Mouse (Mus musculus) MEL (cell line): ENCODE data around the gene Fat3. TPM values are rescaled to one million over a fixed set of nuclear protein-coding genes. Genes with fewer than 3 reads are reported as not detected.

Experiments
- DNase-seq: peaks from one replicate; pipeline ENCODE4 v3.0.0; 2011; ENCODE audit warnings: low read depth, low spot score
- H3K27ac ChIP-seq: 2 replicates; pipeline ENCODE4 v1.5.1; 2012; ENCODE audit warnings: low read depth, mild to moderate bottlenecking, control low read depth, low read length, moderate library complexity; ENCODE audit not compliant: control insufficient read depth
- H3K27me3 ChIP-seq, 2 experiments: fragments of 150-350 bp in 1 of 2; sonication (generic) in 1 of 2; 2 replicates each; pipeline ENCODE4 v1.6.1; 2012; ENCODE audit warnings: low read length in 2 of 2, mild to moderate bottlenecking in 2 of 2, improper control_type of control experiment in 1 of 2, moderate library complexity in 1 of 2; ENCODE audit not compliant: insufficient read depth in 2 of 2, control insufficient read depth in 1 of 2
- H3K36me3 ChIP-seq, 2 experiments: 2 replicates each; pipeline ENCODE4 v1.6.1; 2012 to 2014; ENCODE audit warnings: low read length in 2 of 2, improper control_type of control experiment in 1 of 2, inconsistent platforms in 1 of 2, mild to moderate bottlenecking in 1 of 2; ENCODE audit not compliant: insufficient read depth in 2 of 2, control insufficient read depth in 1 of 2
- H3K4me1 ChIP-seq, 2 experiments: fragments of 150-350 bp in 1 of 2; sonication (generic) in 1 of 2; 2 replicates each; pipeline ENCODE4 v1.6.1; 2012; ENCODE audit warnings: low read length in 2 of 2, improper control_type of control experiment in 1 of 2, mild to moderate bottlenecking in 1 of 2; ENCODE audit not compliant: insufficient read depth in 2 of 2, control insufficient read depth in 1 of 2
- H3K4me3 ChIP-seq, 2 experiments: fragments of 150-350 bp in 1 of 2; sonication (generic) in 1 of 2; 2 replicates each; pipeline ENCODE4 v1.5.1; 2012; ENCODE audit warnings: low read depth in 2 of 2, low read length in 2 of 2, mild to moderate bottlenecking in 2 of 2, moderate library complexity in 2 of 2, control low read depth in 1 of 2, improper control_type of control experiment in 1 of 2; ENCODE audit not compliant: control insufficient read depth in 1 of 2, insufficient read depth in 1 of 2
- H3K79me2 ChIP-seq: 2 replicates; pipeline ENCODE4 v1.6.1; 2012; ENCODE audit warnings: mild to moderate bottlenecking, low read length, moderate library complexity; ENCODE audit not compliant: control insufficient read depth, poor library complexity, insufficient read depth
- H3K9ac ChIP-seq: 2 replicates; pipeline ENCODE4 v1.6.1; 2012; ENCODE audit warnings: low read depth, mild to moderate bottlenecking, control low read depth, low read length, moderate library complexity; ENCODE audit not compliant: control insufficient read depth, poor library complexity, severe bottlenecking
- H3K9me3 ChIP-seq: fragments of 150-350 bp; sonication (generic); replicated peaks from 2 replicates; pipeline ENCODE4 v1.6.1; 2012; ENCODE audit warnings: mild to moderate bottlenecking, low read length, improper control_type of control experiment, moderate library complexity; ENCODE audit not compliant: insufficient read depth
- EP300 ChIP-seq, 2 experiments: IDR thresholded peaks; 2 replicates each; pipeline ENCODE4 v1.6.1; 2011; ENCODE audit warnings: improper control_type of control experiment in 2 of 2, low read length in 2 of 2, low read depth in 1 of 2, mild to moderate bottlenecking in 1 of 2
- GABPA ChIP-seq: IDR thresholded peaks from 2 replicates; pipeline ENCODE4 v1.6.1; 2012; ENCODE audit warnings: low read depth, mild to moderate bottlenecking, inconsistent platforms, low read length, improper control_type of control experiment, moderate library complexity
- JUND ChIP-seq: IDR thresholded peaks from 2 replicates; pipeline ENCODE4 v1.6.1; 2011; ENCODE audit warnings: low read depth, mild to moderate bottlenecking, improper control_type of control experiment, low read length
- KAT2A ChIP-seq: conservative IDR thresholded peaks from 2 replicates; pipeline ENCODE4 v1.6.1; 2012; ENCODE audit warnings: low read depth, low read length, improper control_type of control experiment, inconsistent platforms
- MYC ChIP-seq: IDR thresholded peaks from 2 replicates; pipeline ENCODE4 v1.6.1; 2011; ENCODE audit warnings: low read depth, mild to moderate bottlenecking, low read length, improper control_type of control experiment, moderate library complexity
- NRF1 ChIP-seq: IDR thresholded peaks from 2 replicates; pipeline ENCODE4 v1.6.1; 2014; ENCODE audit warnings: low read depth, mild to moderate bottlenecking, inconsistent platforms, low read length, improper control_type of control experiment, moderate library complexity; ENCODE audit not compliant: poor library complexity, insufficient read depth, severe bottlenecking
- RAD21 ChIP-seq: IDR thresholded peaks from 2 replicates; pipeline ENCODE4 v1.6.1; 2011; ENCODE audit warnings: mild to moderate bottlenecking, low read depth, low read length, improper control_type of control experiment
- RCOR1 ChIP-seq: IDR thresholded peaks from 2 replicates; pipeline ENCODE4 v1.6.1; 2012; ENCODE audit warnings: low read depth, mild to moderate bottlenecking, inconsistent platforms, low read length, improper control_type of control experiment
- TCF12 ChIP-seq: IDR thresholded peaks from 2 replicates; pipeline ENCODE4 v1.6.1; 2014; ENCODE audit warnings: low read depth, mild to moderate bottlenecking, inconsistent platforms, low read length, improper control_type of control experiment, moderate library complexity
- UBTF ChIP-seq: IDR thresholded peaks from 2 replicates; pipeline ENCODE4 v1.6.1; 2012; ENCODE audit warnings: low read depth, mild to moderate bottlenecking, inconsistent platforms, low read length, improper control_type of control experiment, moderate library complexity, borderline replicate concordance; ENCODE audit not compliant: insufficient read depth
- ZKSCAN1 ChIP-seq: IDR thresholded peaks from 2 replicates; pipeline ENCODE4 v1.6.1; 2012; ENCODE audit warnings: low read depth, mild to moderate bottlenecking, inconsistent platforms, low read length, improper control_type of control experiment, moderate library complexity
- ZNF384 ChIP-seq: IDR thresholded peaks from 2 replicates; pipeline ENCODE4 v1.6.1; 2012; ENCODE audit warnings: low read depth, mild to moderate bottlenecking, inconsistent platforms, low read length, improper control_type of control experiment
- polyA plus RNA-seq, 2 experiments: library from polyadenylated mRNA; stranded (reverse) in 1 of 2; unstranded in 1 of 2; fragments of >175 nt in 1 of 2; fragments of >200 nt in 1 of 2; gene quantifications; 2 replicates each; pipeline versions ENCODE4 v1.2.1 to v1.2.4; 2012; ENCODE audit warnings: low replicate concordance in 2 of 2, low read depth in 1 of 2; ENCODE audit not compliant: insufficient read length in 2 of 2, insufficient read depth in 1 of 2, missing spikeins in 1 of 2
- total RNA-seq: library from RNA; depleted of rRNA; stranded (reverse); fragments of 300-350 nt; gene quantifications from 2 replicates; pipeline ENCODE4 v1.2.3, GENCODE M21; 2012

Fat3 gene
- total and polyA plus RNA-seq, 3 experiments = 1.5 to 1.8 TPM; not detected in 1

- H3K36me3 ChIP-seq = no peaks in the 10 kb centered on the region
- no peaks in the 10 kb centered on the region for H3K9me3 ChIP-seq
- no peaks in the 10 kb centered on the region for H3K79me2 ChIP-seq
- H3K27ac ChIP-seq = no peak overlapping the region
- H3K9ac ChIP-seq = no peak overlapping the region
- no peak overlapping the region for H3K4me3 ChIP-seq
- H3K27me3 ChIP-seq = no peaks in the 10 kb centered on the region
- DNase-seq = no peak
- no peak for TF ChIP-seq MYC
- TF ChIP-seq ZNF384 = no peak
- no peak for TF ChIP-seq RCOR1
- no peak for TF ChIP-seq EP300 (IDR thresholded peaks at IDR 0.05; ENCODE audit: low read depth in 1 of 2, low read length in 2 of 2)
- no peak for TF ChIP-seq RAD21
- no peak for TF ChIP-seq KAT2A
- TF ChIP-seq TCF12 = no peak
- TF ChIP-seq GABPA = no peak
- no peak for TF ChIP-seq UBTF
- no peaks in the 10 kb centered on the region for H3K4me1 ChIP-seq
These were observed 148.5 kb downstream of the Fat3 start for GRCm38 (mm10) chr9:16352486-16353048.

GRCm38 (mm10) chr9:16344902-16345855 lies 155.9 kb downstream of the Fat3 start:
- H3K4me3 ChIP-seq = no peak overlapping the region
- TF ChIP-seq NRF1 (no peak), JUND (no peak), ZKSCAN1 (no peak)
- DNase-seq = no peak
- no peaks in the 10 kb centered on the region for H3K36me3 ChIP-seq
- H3K79me2 ChIP-seq = no peaks in the 10 kb centered on the region
- H3K9me3 ChIP-seq = no peaks in the 10 kb centered on the region
- H3K27me3 ChIP-seq = no peaks in the 10 kb centered on the region
- H3K4me1 ChIP-seq = no peaks in the 10 kb centered on the region
- H3K27ac ChIP-seq = no peak overlapping the region
- no peak overlapping the region for H3K9ac ChIP-seq
